Mouse (Mus musculus) heart, adult 2 months (tissue): ENCODE data around the gene Pbx1. TPM values are rescaled to one million over a fixed set of nuclear protein-coding genes. Genes with fewer than 3 reads are reported as not detected.

Experiments used
- DNase-seq, 2 experiments: peaks; one replicate each; pipeline ENCODE4 v3.0.0; 2021
- H3K27ac ChIP-seq: fragments of 200-600 bp; 2 replicates; pipeline ENCODE4 v1.8.1; 2022
- H3K27me3 ChIP-seq: fragments of 200-500 bp; 2 replicates; pipeline ENCODE4 v1.6.1; 2012; ENCODE audit warnings: mild to moderate bottlenecking, low read length, inconsistent platforms, mixed read lengths; ENCODE audit not compliant: control insufficient read depth, insufficient read depth
- H3K36me3 ChIP-seq: fragments of 200-500 bp; 2 replicates; pipeline ENCODE4 v1.6.1; 2012; ENCODE audit warnings: low read length, inconsistent platforms; ENCODE audit not compliant: control insufficient read depth, insufficient read depth
- H3K4me1 ChIP-seq: fragments of 200-500 bp; 2 replicates; pipeline ENCODE4 v1.6.1; 2011; ENCODE audit warnings: low read length; ENCODE audit not compliant: control insufficient read depth, insufficient read depth
- H3K4me3 ChIP-seq: fragments of 200-600 bp; 2 replicates; pipeline ENCODE4 v1.8.1; 2022
- H3K79me2 ChIP-seq: fragments of 200-500 bp; replicated peaks from 2 replicates; pipeline ENCODE4 v1.6.1; 2012; ENCODE audit warnings: mild to moderate bottlenecking, inconsistent platforms, low read length, moderate library complexity, mixed read lengths; ENCODE audit not compliant: control insufficient read depth, insufficient read depth
- H3K9ac ChIP-seq: fragments of 200-500 bp; 2 replicates; pipeline ENCODE4 v1.6.1; 2012; ENCODE audit warnings: low read depth, mild to moderate bottlenecking, control low read depth, inconsistent platforms, low read length, mixed read lengths
- CTCF ChIP-seq: fragments of 200-600 bp; IDR thresholded peaks from 2 replicates; pipeline ENCODE4 v1.8.1; 2022; ENCODE audit warnings: antibody characterized with exemption, mild to moderate bottlenecking, moderate library complexity
- EP300 ChIP-seq: fragments of 200-500 bp; IDR thresholded peaks from 2 replicates; pipeline ENCODE4 v1.6.1; 2011; ENCODE audit warnings: low read depth, low read length, control low read depth; ENCODE audit not compliant: insufficient read depth
- POLR2A ChIP-seq: fragments of 200-500 bp; IDR thresholded peaks from 2 replicates; pipeline ENCODE4 v1.6.1; 2011; ENCODE audit warnings: mild to moderate bottlenecking, low read depth, low read length, control low read depth; ENCODE audit not compliant: insufficient read depth
- WGBS: fragments of 180-500 bp; shearing (Covaris S2); methylation state at CpG from one replicate; pipeline ENCODE4 v1.1.7; 2018; 5-methylcytosine and 5-hydroxymethylcytosine counted together
- intact Hi-C: fragments of 180-260 bp; cut with DNase I; formaldehyde crosslinking; loops from one replicate; pipeline ENCODE4 v1.15.1; 2025
- polyA plus RNA-seq: library from polyadenylated mRNA; depleted of rRNA; stranded (reverse); fragments of >200 nt; gene quantifications from 2 replicates; pipeline ENCODE4 v1.2.3, GENCODE M21; 2012
- total RNA-seq, 2 experiments: library from RNA; stranded (reverse); gene quantifications; 2 replicates each; pipeline ENCODE4 v1.2.3; 2021

Pbx1 gene
- total and polyA plus RNA-seq, 3 experiments: 33.1 to 54.7 (median 52.8) TPM

GRCm38 (mm10) chr1:168268751-168269623 is 163.1 kb downstream of the Pbx1 start:
- no peaks in the 10 kb centered on the region for H3K79me2 ChIP-seq
- H3K27me3 ChIP-seq: no peaks in the 10 kb centered on the region
- H3K4me3 ChIP-seq: no peak overlapping the region
- intact Hi-C loops: loop anchor here (5.0 kb wide), 1 partner anchor 37 kb away; no protein-coding TSS in a partner anchor
- no peak for DNase-seq
- TF ChIP-seq POLR2A (no peak), EP300 (no peak), CTCF (no peak)
- H3K27ac ChIP-seq: no peak overlapping the region
- no peaks in the 10 kb centered on the region; the same call in 1 of the 2 replicates for H3K36me3 ChIP-seq
- no peak overlapping the region for H3K9ac ChIP-seq
- WGBS: 65% methylated on average over 12 of the region's 12 CpGs
- H3K4me1 ChIP-seq: peaks cover 3% of the 10 kb centered on the region

- Histone ChIP-seq H3K4me3 (no peak overlapping the region), H3K27ac (no peak overlapping the region), H3K79me2 (no peaks in the 10 kb centered on the region), H3K4me1 (peaks cover 3% of the 10 kb centered on the region), H3K36me3 (no peaks in the 10 kb centered on the region), H3K9ac (no peak overlapping the region), H3K27me3 (no peaks in the 10 kb centered on the region)
- intact Hi-C loops: loop anchor here (5.0 kb wide), 1 partner anchor 36 kb away; no protein-coding TSS in a partner anchor
- TF ChIP-seq CTCF (no peak), EP300 (no peak), POLR2A (no peak)
- no peak for DNase-seq
- 65% methylated on average over 4 of the region's 4 CpGs for WGBS
These were observed 163.8 kb downstream of the Pbx1 start for GRCm38 (mm10) chr1:168268224-168268623.

- 67% methylated on average over 12 of the region's 12 CpGs for WGBS
- intact Hi-C loops: loop anchor here (5.0 kb wide), 1 partner anchor 33 kb away; no protein-coding TSS in a partner anchor
These were observed 166.3 kb downstream of the Pbx1 start for GRCm38 (mm10) chr1:168265594-168266390.

GRCm38 (mm10) chr1:168265090-168265489 is 167.0 kb downstream of the Pbx1 start:
- WGBS: 94% methylated on average over 5 of the region's 5 CpGs
- Histone ChIP-seq H3K27ac (no peak overlapping the region), H3K27me3 (no peaks in the 10 kb centered on the region), H3K79me2 (no peaks in the 10 kb centered on the region), H3K9ac (no peak overlapping the region), H3K4me3 (no peak overlapping the region), H3K36me3 (no peaks in the 10 kb centered on the region), H3K4me1 (peaks cover 3% of the 10 kb centered on the region)
- DNase-seq: no peak
- TF ChIP-seq CTCF (no peak), EP300 (no peak), POLR2A (no peak)
- intact Hi-C loops: loop anchor here (5.0 kb wide), 1 partner anchor 33 kb away; no protein-coding TSS in a partner anchor

More at GRCm38 (mm10) chr1:168265594-168266390, 166.3 kb downstream of the Pbx1 start:
- no peaks in the 10 kb centered on the region for H3K36me3 ChIP-seq
- DNase-seq: no peak
- peaks cover 3% of the 10 kb centered on the region for H3K4me1 ChIP-seq
- H3K9ac ChIP-seq: no peak overlapping the region
- no peak overlapping the region for H3K4me3 ChIP-seq
- no peaks in the 10 kb centered on the region for H3K79me2 ChIP-seq
- H3K27ac ChIP-seq: no peak overlapping the region
- TF ChIP-seq CTCF (no peak), POLR2A (no peak), EP300 (no peak)
- H3K27me3 ChIP-seq: no peaks in the 10 kb centered on the region

- intact Hi-C loops: no loop called here
- no peak overlapping the region for H3K4me3 ChIP-seq
- peak in 1 of 2 experiments; percentile 32 for DNase-seq
- H3K9ac ChIP-seq: no peak overlapping the region
- H3K27ac ChIP-seq: no peak overlapping the region
- 87% methylated on average over 3 of the region's 3 CpGs for WGBS
- H3K79me2 ChIP-seq: no peaks in the 10 kb centered on the region
- H3K27me3 ChIP-seq: no peaks in the 10 kb centered on the region
- H3K4me1 ChIP-seq: 0 out of 2 replicates have a peak, but pooled peaks cover 1% of the 10 kb centered on the region
- H3K36me3 ChIP-seq: no peaks in the 10 kb centered on the region
- TF ChIP-seq POLR2A: no peak
- no peak for TF ChIP-seq EP300
These were observed 171.7 kb downstream of the Pbx1 start for GRCm38 (mm10) chr1:168260391-168260790.
